Mouse (Mus musculus) left cerebral cortex, postnatal 36 days (tissue): ENCODE measurements at regions not wholly inside any gene's neighbourhood (a gene's known extent, or its start where the extent isn't known, plus 50 kb on each side); places are given as distances from the start of the nearest gene placed in this dataset.

ENCODE experiments used
- DNase-seq, 2 experiments: peaks; one replicate each; pipeline ENCODE4 v3.0.0; 2021 to 2022; ENCODE audit warnings: low spot score in 2 of 2, mixed read lengths in 1 of 2
- intact Hi-C: fragments of 180-260 bp; cut with DNase I; formaldehyde crosslinking; loops from one replicate; pipeline ENCODE4 v1.15.1; 2025

GRCm38 (mm10) chr14:105841888-105842287 lies 54.7 kb downstream of the Spry2 start:
- DNase-seq = no peak
- intact Hi-C loops = no loop called here

DNA sequence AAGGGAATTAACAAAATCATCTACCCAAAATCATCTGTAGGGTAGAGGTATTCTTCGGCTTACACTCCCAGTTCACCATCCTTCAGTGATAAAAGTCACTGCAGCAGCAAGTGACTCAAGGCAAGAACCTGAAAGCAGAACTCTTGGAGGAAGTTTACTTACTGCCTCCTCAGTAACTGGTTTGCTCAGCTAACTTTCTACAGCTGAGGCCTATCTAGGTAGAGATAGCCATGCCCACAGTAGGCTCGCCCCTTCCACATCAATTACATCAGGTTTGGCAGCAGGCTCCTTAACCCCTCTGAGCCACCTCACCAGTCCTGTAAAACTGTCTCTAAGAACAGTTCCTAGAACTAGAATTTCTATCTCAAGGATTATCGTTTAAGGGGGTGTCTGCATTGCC lies 59.1 kb downstream of the Spry2 start:
- intact Hi-C loops = no loop called here
- no peak for DNase-seq

GRCm38 (mm10) chr14:105830701-105831100 lies 65.9 kb downstream of the Spry2 start:
- intact Hi-C loops = no loop called here
- no peak for DNase-seq

- intact Hi-C loops = no loop called here
- DNase-seq = no peak
These were observed 66.3 kb downstream of the Spry2 start for GRCm38 (mm10) chr14:105830301-105830700.

DNA sequence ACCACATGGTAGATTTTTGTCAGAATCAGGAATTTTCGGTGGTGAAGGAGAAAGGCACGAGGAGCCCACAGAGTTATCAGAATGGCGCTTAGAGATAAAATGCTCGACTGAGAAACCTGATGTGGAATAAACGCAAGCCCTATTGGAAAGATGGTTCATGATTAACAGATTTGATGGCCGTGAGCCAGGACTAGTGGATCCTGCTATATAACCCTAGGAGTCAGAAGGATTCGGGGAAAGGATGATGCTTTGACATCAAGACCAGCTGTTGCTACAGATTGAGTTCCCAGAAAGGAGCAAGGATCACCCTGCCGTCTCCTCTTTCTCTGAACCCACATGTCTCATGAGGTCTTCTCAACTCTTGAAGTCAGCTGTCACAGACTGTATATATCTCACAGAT lies 73.5 kb downstream of the Spry2 start:
- intact Hi-C loops = no loop called here
- DNase-seq = no peak

GRCm38 (mm10) chr14:105822653-105823052 lies 74.0 kb downstream of the Spry2 start:
- intact Hi-C loops = no loop called here
- DNase-seq = no peak

GRCm38 (mm10) chr14:105819534-105819933 lies 77.1 kb downstream of the Spry2 start:
- intact Hi-C loops = no loop called here
- no peak for DNase-seq

- DNase-seq = no peak
- intact Hi-C loops = no loop called here
These were observed 77.8 kb downstream of the Spry2 start for GRCm38 (mm10) chr14:105818841-105819240.

DNA sequence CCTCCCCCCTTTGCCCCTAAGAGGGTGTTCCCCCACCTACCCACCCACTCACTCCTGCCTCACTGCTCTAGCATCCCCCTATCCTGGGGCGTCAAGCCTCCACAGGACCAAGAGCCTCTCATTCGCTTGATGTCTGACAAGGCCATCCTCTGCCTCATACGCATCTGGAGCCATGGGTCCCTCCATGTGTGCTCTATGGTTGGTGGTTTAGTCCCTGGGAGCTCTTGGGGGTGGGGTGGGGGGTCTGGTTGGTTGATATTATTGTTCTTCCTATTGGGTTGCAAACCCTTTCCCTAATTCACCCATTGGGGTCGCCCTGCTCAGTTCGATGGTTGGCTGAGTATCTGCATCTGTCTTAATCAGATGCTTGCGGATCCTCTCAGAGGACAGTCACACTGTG lies 79.1 kb downstream of the Spry2 start:
- DNase-seq = no peak
- intact Hi-C loops = no loop called here

DNA sequence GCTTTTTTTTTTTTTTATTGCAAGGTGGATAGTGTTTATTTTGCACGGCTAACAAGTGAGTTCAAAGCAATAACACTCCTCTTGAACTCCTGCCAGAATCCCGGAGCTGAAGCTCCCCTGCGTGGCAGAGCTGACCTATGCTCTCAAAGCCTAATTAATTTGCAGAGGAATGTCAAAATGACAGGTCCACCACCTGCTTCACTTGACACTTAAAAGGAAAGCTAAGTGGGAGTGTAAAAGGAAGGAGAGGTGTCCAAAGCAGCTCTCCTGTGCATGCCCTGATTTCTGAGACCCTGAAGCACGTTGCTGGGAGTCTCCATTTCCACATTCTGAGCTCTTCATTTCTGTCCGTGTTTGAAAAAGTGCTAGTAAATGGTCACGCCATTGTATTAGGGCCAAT lies 80.8 kb downstream of the Spry2 start:
- intact Hi-C loops = no loop called here
- DNase-seq = no peak

DNA sequence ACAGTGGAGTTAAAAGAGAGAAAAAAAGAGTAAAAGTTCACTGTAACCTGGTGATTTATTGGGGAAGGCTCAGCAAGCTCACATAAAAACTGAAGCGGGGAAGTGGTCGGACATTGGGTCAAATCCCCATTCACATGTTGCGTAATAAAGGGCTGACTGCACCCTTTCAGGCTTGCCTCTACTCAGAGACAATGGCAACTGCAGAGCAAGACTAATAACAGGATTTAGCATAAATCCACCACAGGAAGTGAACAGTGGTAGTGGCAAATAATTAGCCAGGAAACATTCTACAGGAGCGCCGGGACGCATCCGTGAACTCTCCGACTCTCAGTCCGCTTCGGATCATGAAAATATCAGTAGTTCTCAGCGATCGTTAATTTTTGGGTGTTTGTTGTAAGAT lies 81.3 kb downstream of the Spry2 start:
- DNase-seq = no peak
- intact Hi-C loops = no loop called here

DNA sequence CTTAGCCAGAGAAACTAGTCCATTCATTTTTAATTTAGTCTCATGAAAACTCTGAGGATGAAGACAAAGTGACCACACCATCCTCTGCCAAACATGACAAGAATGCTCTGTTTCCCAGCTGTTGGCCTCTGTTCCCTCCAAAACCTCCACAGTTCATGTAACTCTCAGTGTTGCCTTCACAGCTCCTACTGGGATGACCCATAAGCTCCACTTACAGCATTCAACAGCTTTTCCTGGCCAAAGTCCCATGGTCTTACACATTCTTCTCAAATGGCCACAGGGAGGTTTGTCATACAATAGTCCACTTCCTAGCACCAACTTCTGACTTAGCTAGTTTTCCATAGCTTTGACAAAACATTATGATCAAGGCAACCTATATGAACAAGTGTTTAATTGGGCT lies 83.0 kb downstream of the Spry2 start:
- intact Hi-C loops = no loop called here
- no peak for DNase-seq

DNA sequence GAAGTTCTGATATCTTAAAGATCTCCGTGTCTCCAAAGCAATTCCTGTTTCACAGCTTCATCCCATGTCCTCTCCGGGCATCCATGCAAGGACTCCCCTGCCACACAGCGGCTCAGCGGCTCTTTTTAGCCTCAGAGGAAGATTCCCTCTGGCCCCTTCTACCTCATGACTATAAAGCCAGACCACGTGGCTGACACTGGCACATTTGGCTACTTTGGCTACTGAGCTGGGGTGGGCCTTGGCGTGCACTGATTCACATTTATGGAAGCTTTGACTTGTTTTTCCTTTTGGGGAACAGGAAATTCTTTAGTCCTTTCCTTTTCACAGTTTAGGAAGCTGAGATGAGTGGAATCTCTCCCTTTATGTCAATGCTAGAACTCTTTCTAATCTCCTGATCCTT lies 83.5 kb downstream of the Spry2 start:
- intact Hi-C loops = no loop called here

DNA sequence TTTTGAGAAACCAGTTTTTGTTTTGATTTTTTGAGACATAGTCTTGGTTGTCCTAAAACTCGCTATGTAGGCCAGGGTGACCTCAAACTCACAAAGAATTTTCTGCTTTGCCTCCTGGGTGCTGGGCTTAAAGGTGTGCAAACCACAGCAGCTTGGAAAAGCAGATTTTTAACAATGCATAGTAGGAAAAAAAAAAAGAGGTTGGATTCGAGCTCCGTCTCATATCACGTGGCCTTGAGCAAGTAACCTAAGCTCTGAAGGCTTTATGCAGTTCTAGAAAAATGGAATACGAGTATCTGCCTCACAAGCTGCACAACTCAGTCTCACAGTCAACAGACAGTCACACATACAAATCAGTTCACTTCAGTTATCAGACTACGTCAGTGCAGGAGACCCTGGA lies 90.9 kb downstream of the Spry2 start:
- intact Hi-C loops = no loop called here
- DNase-seq = no peak

More for the DNA sequence above, 83.5 kb downstream of the Spry2 start:
- DNase-seq = no peak

DNA sequence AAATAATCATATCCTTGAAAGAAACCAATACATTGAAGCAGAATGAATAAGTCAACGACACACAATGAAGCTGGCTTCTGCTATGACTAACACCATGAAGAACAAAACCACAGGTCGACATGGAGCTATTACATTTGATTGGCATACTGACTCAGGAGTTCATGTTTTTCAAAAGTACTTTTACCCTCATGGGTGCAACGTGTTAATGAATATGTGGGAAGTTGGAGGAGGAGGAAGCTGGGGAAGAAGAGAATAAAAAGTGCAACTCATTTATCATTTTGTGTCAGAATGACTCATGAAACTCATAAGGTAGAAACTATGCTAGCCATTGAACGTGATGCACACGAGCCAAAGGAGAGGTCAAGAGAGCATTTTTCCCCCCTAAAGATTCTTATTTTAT lies 91.3 kb downstream of the Spry2 start:
- no peak for DNase-seq
- intact Hi-C loops = no loop called here

DNA sequence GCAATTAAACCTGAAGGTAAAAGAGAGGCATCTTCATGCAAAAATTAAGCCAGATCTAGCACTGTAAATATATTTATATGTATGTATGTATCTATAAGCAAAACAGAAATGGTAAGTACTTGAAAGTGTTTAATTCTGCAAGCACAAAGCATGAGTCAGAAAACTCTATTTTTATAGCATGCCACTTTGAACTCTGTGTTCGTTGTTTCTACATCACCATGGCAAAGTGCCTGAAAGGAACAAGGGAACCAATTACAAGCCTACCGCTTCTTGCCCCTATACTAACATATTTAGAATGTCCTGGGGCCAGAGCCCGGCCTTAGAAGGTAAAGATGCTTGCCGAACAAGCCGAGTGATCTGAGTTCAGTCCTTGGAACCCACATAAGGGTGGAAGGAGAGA lies 91.9 kb downstream of the Spry2 start:
- intact Hi-C loops = no loop called here
- DNase-seq = no peak

GRCm38 (mm10) chr14:105803281-105803680 lies 93.3 kb downstream of the Spry2 start:
- no peak for DNase-seq
- intact Hi-C loops = no loop called here

- intact Hi-C loops = no loop called here
- DNase-seq = no peak
These were observed 93.9 kb downstream of the Spry2 start for GRCm38 (mm10) chr14:105802529-105803280.

DNA sequence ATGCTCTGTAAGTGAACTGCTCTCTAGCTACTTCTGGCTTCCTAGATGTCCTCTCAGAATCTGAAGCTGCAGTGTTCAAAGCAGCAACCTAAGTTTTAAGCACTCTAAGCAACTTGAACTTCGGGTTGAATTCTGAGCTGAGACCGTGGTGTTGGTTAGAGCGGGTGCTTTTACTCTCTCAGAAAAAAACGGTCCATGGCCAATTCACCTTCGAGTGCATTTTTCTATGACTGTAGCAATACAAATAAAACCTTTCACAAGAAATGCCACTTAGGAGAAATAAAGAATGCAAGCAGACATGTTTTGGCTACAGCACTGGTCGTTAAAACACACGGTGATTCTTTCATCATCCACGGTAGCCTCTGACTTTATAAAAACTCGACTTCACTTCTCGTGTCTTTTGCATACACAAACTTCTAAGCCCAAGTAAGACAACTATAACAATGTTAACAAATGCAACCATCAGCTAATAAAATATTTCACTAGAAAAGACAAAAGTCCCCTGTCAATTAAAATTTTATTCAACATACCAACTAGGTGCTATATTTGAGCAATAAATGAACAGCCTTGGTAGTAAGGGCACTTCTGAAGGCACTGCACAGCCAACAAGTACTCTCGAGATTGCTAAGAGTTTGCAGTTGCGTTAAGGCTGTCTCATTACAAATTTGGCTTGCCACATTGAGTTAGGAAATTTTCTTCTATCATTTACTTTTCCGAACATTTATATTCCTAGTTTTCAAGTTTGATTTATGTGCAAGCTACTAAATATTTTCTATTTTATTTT lies 96.3 kb downstream of the Spry2 start:
- DNase-seq = no peak
- intact Hi-C loops = no loop called here

DNA sequence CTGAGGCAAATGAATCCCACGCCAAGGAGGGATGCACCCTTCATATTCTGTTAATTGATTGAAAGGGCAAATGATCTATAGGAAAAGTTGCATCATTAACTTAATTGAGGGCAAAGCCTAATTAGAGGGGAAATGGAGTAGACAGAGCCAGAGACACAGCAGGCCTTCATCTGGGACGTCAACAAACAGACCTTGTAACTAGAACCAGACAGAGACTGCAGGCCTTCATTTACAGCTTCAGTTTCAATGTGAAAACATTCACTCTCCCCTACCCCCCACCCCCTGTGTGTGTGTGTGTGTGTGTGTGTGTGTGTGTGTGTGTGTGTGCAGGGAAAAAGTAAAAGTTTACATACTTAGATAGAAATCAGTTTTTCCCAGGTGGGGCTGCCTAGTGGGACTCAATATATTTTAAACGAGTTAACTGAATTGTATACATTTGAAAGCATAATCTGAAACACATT lies 97.2 kb downstream of the Spry2 start:
- no peak for DNase-seq
- intact Hi-C loops = no loop called here

- DNase-seq = no peak
- intact Hi-C loops = no loop called here
These were observed 103.5 kb downstream of the Spry2 start for GRCm38 (mm10) chr14:105793010-105793702.
